Mouse (Mus musculus) myocyte (in vitro differentiated cells): ENCODE results near the gene Aaas.

Experiments used
- CEBPB ChIP-seq: IDR thresholded peaks from 2 replicates; pipeline ENCODE4 v1.6.1; 2011; ENCODE audit warnings: mild to moderate bottlenecking, moderate library complexity; ENCODE audit not compliant: poor library complexity, insufficient read depth, severe bottlenecking
- MAX ChIP-seq: IDR thresholded peaks from one replicate; pipeline ENCODE4 v1.6.1; 2011; ENCODE audit warnings: low read depth, mild to moderate bottlenecking, control low read depth
- MYOD1 ChIP-seq, 3 experiments: IDR thresholded peaks; one replicate each; pipeline ENCODE4 v1.6.1; 2011; ENCODE audit warnings: control low read depth in 2 of 3, low read depth in 2 of 3, mild to moderate bottlenecking in 2 of 3, moderate library complexity in 1 of 3; ENCODE audit not compliant: insufficient read length in 2 of 3, control insufficient read depth in 1 of 3
- MYOG ChIP-seq, 3 experiments: IDR thresholded peaks; one replicate each; pipeline ENCODE4 v1.6.1; 2011; ENCODE audit warnings: control low read depth in 2 of 3, low read depth in 2 of 3, mild to moderate bottlenecking in 2 of 3; ENCODE audit not compliant: insufficient read length in 2 of 3, control insufficient read depth in 1 of 3, insufficient read depth in 1 of 3
- POLR2A ChIP-seq: IDR thresholded peaks from one replicate; pipeline ENCODE4 v1.6.1; 2011; ENCODE audit warnings: low read depth, mild to moderate bottlenecking, control low read depth, moderate library complexity; ENCODE audit not compliant: insufficient read length
- POLR2AphosphoS2 ChIP-seq: IDR thresholded peaks from one replicate; pipeline ENCODE4 v1.6.1; 2011; ENCODE audit warnings: low read depth, control low read depth; ENCODE audit not compliant: insufficient read length
- TCF12 ChIP-seq: IDR thresholded peaks from one replicate; pipeline ENCODE4 v1.6.1; 2011; ENCODE audit warnings: mild to moderate bottlenecking, control low read depth; ENCODE audit not compliant: poor library complexity, insufficient read depth, severe bottlenecking
- TCF3 ChIP-seq: IDR thresholded peaks from one replicate; pipeline ENCODE4 v1.6.1; 2011; ENCODE audit warnings: low read depth, control low read depth; ENCODE audit not compliant: insufficient read length
- USF1 ChIP-seq: IDR thresholded peaks from one replicate; pipeline ENCODE4 v1.6.1; 2011; ENCODE audit warnings: low read depth, mild to moderate bottlenecking, control low read depth, moderate library complexity

- TF ChIP-seq CEBPB (no peak), POLR2A (no peak), USF1 (no peak), TCF12 (no peak), MYOG (IDR thresholded peaks at IDR 0.05; ENCODE audit: control insufficient read depth in 1 of 3, insufficient read depth in 1 of 3, insufficient read length in 2 of 3, low read depth in 2 of 3) (no peak), POLR2AphosphoS2 (no peak), MYOD1 (IDR thresholded peaks at IDR 0.05; ENCODE audit: control insufficient read depth in 1 of 3, insufficient read length in 2 of 3, low read depth in 2 of 3) (no peak), MAX (no peak), TCF3 (no peak)
These were observed 6.1 kb upstream of the Aaas start for GRCm38 (mm10) chr15:102356501-102357325.
